Mouse (Mus musculus): ENCODE results near the gene St3gal4. TPM values are rescaled to one million over a fixed set of nuclear protein-coding genes. Genes with fewer than 3 reads are reported as not detected.

The St3gal4 gene
- polyA plus RNA-seq, 1 experiment = 6.7 TPM

DNA sequence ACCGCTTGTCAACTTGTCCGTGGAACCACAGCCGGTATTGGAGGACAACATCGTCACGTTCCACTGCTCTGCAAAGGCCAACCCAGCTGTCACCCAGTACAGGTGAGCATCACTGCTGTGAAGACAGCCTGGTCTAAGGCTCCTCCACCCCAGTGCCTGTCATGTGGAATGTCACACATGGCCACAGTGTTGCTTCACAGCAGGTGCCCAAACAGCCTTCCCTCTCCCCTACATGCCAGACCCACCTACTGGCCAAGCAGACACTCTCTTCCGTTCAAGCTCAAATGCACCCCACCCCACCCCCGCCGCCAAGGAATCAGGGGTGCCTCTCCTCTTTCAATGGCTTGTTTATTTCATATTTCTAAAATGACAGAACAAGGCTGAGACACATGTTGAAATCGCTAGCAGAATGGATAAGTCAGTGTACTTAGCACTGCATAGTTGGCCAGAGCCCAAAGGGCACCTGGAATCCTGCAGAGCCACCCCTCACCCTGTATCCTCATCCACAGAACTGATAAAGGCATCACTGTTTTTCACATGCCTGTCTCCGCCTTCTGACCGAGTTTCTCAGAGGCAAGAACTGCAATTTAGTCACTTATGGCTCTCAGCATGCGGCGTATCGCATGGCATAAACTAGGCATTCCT lies 111.2 kb downstream of the St3gal4 start:
- no peak for TF ChIP-seq POLR2A (IDR thresholded peaks at IDR 0.05; ENCODE audit: control insufficient read depth, low read depth, low read length)
- no peak for TF ChIP-seq CTCF (IDR thresholded peaks at IDR 0.05; ENCODE audit: control insufficient read depth, insufficient read depth, insufficient replicate concordance, low read depth, low read length)
- no peak overlapping the region for H3K27ac ChIP-seq (ENCODE audit: control insufficient read depth, insufficient read depth, low read depth, low read length)
- no peaks in the 10 kb centered on the region for H3K36me3 ChIP-seq (ENCODE audit: control insufficient read depth, insufficient read depth, low read length)
- no peak overlapping the region for H3K4me3 ChIP-seq (ENCODE audit: control insufficient read depth, low read depth, low read length)
- H3K27me3 ChIP-seq (ENCODE audit: control insufficient read depth, insufficient read depth, low read length) = no peaks in the 10 kb centered on the region
- H3K4me1 ChIP-seq (ENCODE audit: control insufficient read depth, insufficient read depth, low read length) = no peaks in the 10 kb centered on the region

DNA sequence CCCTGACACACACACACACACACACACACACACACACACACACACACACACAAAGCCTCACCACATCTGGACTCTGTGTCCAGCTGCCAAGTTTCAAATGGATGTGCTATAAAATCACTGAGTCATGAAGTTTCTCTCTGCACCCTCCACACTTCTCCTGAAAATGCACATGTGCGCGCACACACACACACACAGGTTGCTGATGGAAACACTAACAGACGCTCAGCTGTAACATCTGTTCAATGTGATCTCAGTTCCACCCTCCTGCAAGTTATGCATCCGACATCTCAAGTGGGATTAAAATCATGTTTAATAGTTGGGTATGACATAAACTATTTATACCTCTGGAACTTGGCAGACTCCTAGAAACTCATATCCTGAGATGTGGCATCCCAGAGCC lies 115.0 kb downstream of the St3gal4 start:
- Histone ChIP-seq H3K4me3 (ENCODE audit: control insufficient read depth, low read depth, low read length) (no peak overlapping the region), H3K4me1 (ENCODE audit: control insufficient read depth, insufficient read depth, low read length) (no peaks in the 10 kb centered on the region), H3K27ac (ENCODE audit: control insufficient read depth, insufficient read depth, low read depth, low read length) (no peak overlapping the region), H3K27me3 (ENCODE audit: control insufficient read depth, insufficient read depth, low read length) (no peaks in the 10 kb centered on the region), H3K36me3 (ENCODE audit: control insufficient read depth, insufficient read depth, low read length) (no peaks in the 10 kb centered on the region)
- TF ChIP-seq POLR2A (IDR thresholded peaks at IDR 0.05; ENCODE audit: control insufficient read depth, low read depth, low read length) (no peak), CTCF (IDR thresholded peaks at IDR 0.05; ENCODE audit: control insufficient read depth, insufficient read depth, insufficient replicate concordance, low read depth, low read length) (no peak)

- Histone ChIP-seq H3K36me3 (ENCODE audit: control insufficient read depth, insufficient read depth, low read length) (no peaks in the 10 kb centered on the region), H3K4me1 (ENCODE audit: control insufficient read depth, insufficient read depth, low read length) (peaks cover 5% of the 10 kb centered on the region), H3K27me3 (ENCODE audit: control insufficient read depth, insufficient read depth, low read length) (no peaks in the 10 kb centered on the region), H3K27ac (ENCODE audit: control insufficient read depth, insufficient read depth, low read depth, low read length) (no peak overlapping the region), H3K4me3 (ENCODE audit: control insufficient read depth, low read depth, low read length) (no peak overlapping the region)
- TF ChIP-seq CTCF (IDR thresholded peaks at IDR 0.05; ENCODE audit: control insufficient read depth, insufficient read depth, insufficient replicate concordance, low read depth, low read length) (no peak), POLR2A (IDR thresholded peaks at IDR 0.05; ENCODE audit: control insufficient read depth, low read depth, low read length) (no peak)
Measured at GRCm38 (mm10) chr9:34997880-34998865, 120.9 kb downstream of the St3gal4 start.

Other genes starting within 250 kb of the St3gal4 start
- 16.7 and 17.0 TPM in 2 replicates for gene Dcps, start 56.8 kb upstream of the St3gal4 start, polyA plus RNA-seq (2012; rRNA removed)
- 49.5 and 55.2 TPM in 2 replicates for gene Srpr, start 80.9 kb upstream of the St3gal4 start, polyA plus RNA-seq (2012; rRNA removed)
- gene Tirap, start 81.0 kb upstream of the St3gal4 start, polyA plus RNA-seq (2012; rRNA removed) = 2.6 and 4.0 TPM in 2 replicates
- gene Foxred1, start 91.8 kb upstream of the St3gal4 start, polyA plus RNA-seq (2012; rRNA removed) = 23.3 and 27.5 TPM in 2 replicates
- gene Fam118b, start 148.5 kb upstream of the St3gal4 start, polyA plus RNA-seq (2012; rRNA removed) = 78.5 and 79.5 TPM in 2 replicates
- 4.7 and 5.2 TPM in 2 replicates for gene Rpusd4, start 148.6 kb upstream of the St3gal4 start, polyA plus RNA-seq (2012; rRNA removed)

All from testis, adult 2 months (tissue).